Mouse (Mus musculus) layer of hippocampus, postnatal 10 days (tissue): ENCODE measurements around the gene Rcc1. TPM values are rescaled to one million over a fixed set of nuclear protein-coding genes. Genes with fewer than 3 reads are reported as not detected.
"Not testable (repeated sequence)": the region's sequence is repeated elsewhere in the genome, so short reads cannot be mapped to it uniquely, and the experiment has no call there.

Source experiments
- DNase-seq, 2 experiments: peaks; one replicate each; pipeline ENCODE4 v3.0.0; 2021; ENCODE audit warnings: low spot score in 2 of 2
- total RNA-seq, 2 experiments: library from RNA; stranded (reverse); gene quantifications; 2 replicates each; pipeline ENCODE4 v1.2.3; 2021

The Rcc1 gene
- total RNA-seq, 2 experiments from 2014 or later, result 17.7 to 20.1 TPM

- no peak for DNase-seq
Observed at GRCm38 (mm10) chr4:132326481-132326880, 26.9 kb downstream of the Rcc1 start.

GRCm38 (mm10) chr4:132315711-132316110, 37.7 kb downstream of the Rcc1 start:
- no peak for DNase-seq

- DNase-seq, result no peak
Observed at GRCm38 (mm10) chr4:132312627-132313026, 40.8 kb downstream of the Rcc1 start.

GRCm38 (mm10) chr4:132311801-132312200, 41.6 kb downstream of the Rcc1 start:
- no peak for DNase-seq

- DNase-seq, result no peak
Observed at GRCm38 (mm10) chr4:132311209-132311608, 42.2 kb downstream of the Rcc1 start.

- DNase-seq, result peak; percentile 30 to 37
Observed at GRCm38 (mm10) chr4:132309849-132310472, 43.4 kb downstream of the Rcc1 start.

GRCm38 (mm10) chr4:132309140-132309848, 44.1 kb downstream of the Rcc1 start:
- peak; percentile 30 to 40 for DNase-seq

- peak; percentile 86 to 91 for DNase-seq
Observed at GRCm38 (mm10) chr4:132308437-132309139, 44.8 kb downstream of the Rcc1 start.

- no peak for DNase-seq
Observed at GRCm38 (mm10) chr4:132306004-132306403, 47.4 kb downstream of the Rcc1 start.

- no peak for DNase-seq
Observed at GRCm38 (mm10) chr4:132305276-132305675, 48.1 kb downstream of the Rcc1 start.

GRCm38 (mm10) chr4:132303484-132303883, 49.9 kb downstream of the Rcc1 start:
- DNase-seq, result not testable (repeated sequence)

GRCm38 (mm10) chr4:132302939-132303479, 50.4 kb downstream of the Rcc1 start, which contains the start of gene Rab42:
Rab42 (minus strand) TSS chr4:132303385.
- peak; percentile 47 to 57 for DNase-seq

GRCm38 (mm10) chr4:132301965-132302938, 51.2 kb downstream of the Rcc1 start:
- no peak for DNase-seq

- DNase-seq, result no peak
Observed at GRCm38 (mm10) chr4:132301486-132301885, 51.9 kb downstream of the Rcc1 start.

- no peak for DNase-seq
Observed at GRCm38 (mm10) chr4:132299849-132300248, 53.6 kb downstream of the Rcc1 start.

GRCm38 (mm10) chr4:132295696-132296390, 57.6 kb downstream of the Rcc1 start:
- no peak for DNase-seq

- no peak for DNase-seq
Observed at GRCm38 (mm10) chr4:132293682-132294240, 59.6 kb downstream of the Rcc1 start.

- DNase-seq, result peak; percentile 55 to 75
Observed at GRCm38 (mm10) chr4:132292988-132293387, 60.4 kb downstream of the Rcc1 start.

- DNase-seq, result no peak
Observed at GRCm38 (mm10) chr4:132291624-132292335, 61.6 kb downstream of the Rcc1 start.
